In genomic region chr19:29430953-29431352, GRCm38 (mm10) we compare ENCODE assay signal across 14 mouse cellular contexts. TPM values are rescaled to one million over a fixed set of nuclear protein-coding genes. Genes with fewer than 3 reads are reported as not detected.
DNase-seq lines count a peak whose midpoint lies in the region; ATAC-seq and TF ChIP-seq lines count a peak whose summit lies in the region.
"Had no signal": no experiment of that assay in that cellular context is flagged by ENCODE, and none has a peak within 500 bp of the region (broad histone marks: within the 10 kb centered on the region; RNA-seq: fewer than 3 reads in every experiment).

No protein-coding gene starts in this region.

- H3K4me3 ChIP-seq in thymus, adult 2 months (ENCODE audit: control insufficient read depth, insufficient read depth, low read length) = no peak overlapping the region

- H3K4me1 ChIP-seq in thymus, adult 2 months (replicated peaks; ENCODE audit: control insufficient read depth, insufficient read depth, low read length) = peaks cover 8% of the 10 kb centered on the region

- H3K27me3 ChIP-seq in thymus, adult 2 months (ENCODE audit: control insufficient read depth, insufficient read depth, low read length) = no peaks in the 10 kb centered on the region

- 4% methylated on average over 3 of the region's 3 CpGs for WGBS in thymus, adult 2 months

- TF ChIP-seq POLR2A in thymus, adult 2 months (IDR thresholded peaks at IDR 0.05; ENCODE audit: control insufficient read depth, extremely low read depth, insufficient read depth, low read length, poor library complexity) = no peak

- no peak for TF ChIP-seq CTCF in thymus, adult 2 months (IDR thresholded peaks at IDR 0.05; ENCODE audit: borderline replicate concordance, control insufficient read depth, extremely low read depth, insufficient read depth, low read length, poor library complexity)

- H3K36me3 ChIP-seq in thymus, adult 2 months (ENCODE audit: control insufficient read depth, insufficient read depth, low read length) = no peaks in the 10 kb centered on the region

- peak; percentile 98 for ATAC-seq in granulocyte monocyte progenitor cell, adult 5-6 weeks (replicated peaks; ENCODE audit: poor library complexity, severe bottlenecking)
- peak; percentile 98 for ATAC-seq in megakaryocyte progenitor cell, adult 5-6 weeks (replicated peaks; ENCODE audit: poor library complexity)

- peak; percentile 65 for DNase-seq in A20 (ENCODE audit: low read depth, low spot score)
- DNase-seq in CD4-positive, CD25-positive, alpha-beta regulatory T cell, adult 2 months (ENCODE audit: low read depth, low spot score) = peak; percentile 83
- no peak for DNase-seq in layer of hippocampus, postnatal 36 days
- DNase-seq in thymus, adult 2 months = no peak
- no peak for DNase-seq in cerebellum, postnatal 4 days (ENCODE audit: low spot score in 2 of 2)
- DNase-seq: adrenal gland, postnatal 14 days; cerebellum, adult 11 months; kidney, adult 18-20 months; thymus, postnatal 36 days had no signal

- no peak overlapping the region for H3K27ac ChIP-seq in thymus, adult 2 months (ENCODE audit: control insufficient read depth, insufficient read depth, low read length)

RNA-seq across cellular contexts. Expression of gene Pdcd1lg2, which starts 20.2 kb away (rescaled TPM):
- total RNA-seq in granulocyte monocyte progenitor cell, adult 5-6 weeks (2014; fragmentation: Nextera tagmentation) = not detected in 2 replicates
- not detected in 2 replicates for total RNA-seq in granulocyte monocyte progenitor cell, adult 5-6 weeks (2017)
- total RNA-seq in megakaryocyte progenitor cell, adult 5-6 weeks (2015) = not detected in 2 replicates
- not detected in 2 replicates for total RNA-seq in megakaryocyte progenitor cell, adult 5-6 weeks (2017)
- total RNA-seq in layer of hippocampus, postnatal 36 days (2021) = not detected
- 4.0 and 4.7 TPM in 2 replicates for polyA plus RNA-seq in thymus, adult 2 months (2012; rRNA removed)
- total RNA-seq: adrenal gland, postnatal 14 days had no signal
- polyA plus RNA-seq: gonadal fat pad, adult 2 months; hindbrain, embryonic 11.5 days; lung, embryonic 16.5 days had no signal

Comparison
In these comparisons a context has a peak if more than half of its experiments do, and no peak if none do; other contexts are left out.
1. DNase-seq: peak in A20 (single experiment) and CD4-positive, CD25-positive, alpha-beta regulatory T cell, adult 2 months (single experiment); none in layer of hippocampus, postnatal 36 days (0 of 2), thymus, adult 2 months (single experiment) and cerebellum, postnatal 4 days (0 of 2).